Mouse (Mus musculus) embryonic facial prominence, embryonic 13.5 days (tissue): ENCODE data around the gene Igfbp7. TPM values are rescaled to one million over a fixed set of nuclear protein-coding genes. Genes with fewer than 3 reads are reported as not detected.

Experiments
- polyA plus RNA-seq: library from polyadenylated mRNA; unstranded; fragments of >200 nt; fragmentation: Nextera tagmentation; extraction: Ambion mirVana; gene quantifications from 2 replicates; pipeline ENCODE4 v1.2.1, GENCODE M21; 2015

The Igfbp7 gene
- polyA plus RNA-seq, 1 experiment from 2014 or later = 37.7 TPM

Other genes with a start within 250 kb of the Igfbp7 start
- gene Spink2, start 196.6 kb downstream of the Igfbp7 start, polyA plus RNA-seq = 0.72 and 0.91 TPM in 2 replicates
- gene Rest, start 142.6 kb downstream of the Igfbp7 start, polyA plus RNA-seq = 55.9 and 57.5 TPM in 2 replicates
- 29.1 and 30.5 TPM in 2 replicates for gene Noa1, start 98.0 kb downstream of the Igfbp7 start, polyA plus RNA-seq
- gene Polr2b, start 97.9 kb downstream of the Igfbp7 start, polyA plus RNA-seq = 63.3 and 67.3 TPM in 2 replicates